Mouse (Mus musculus): ENCODE data around the gene Inca1. TPM values are rescaled to one million over a fixed set of nuclear protein-coding genes. Genes with fewer than 3 reads are reported as not detected.

Gene Inca1
- total RNA-seq, 4 experiments from 2014 or later = 3.8 to 6.5 (median 4.7) TPM

GRCm38 (mm10) chr11:70669582-70670345, 30.2 kb downstream of the Inca1 start:
- DNase-seq (ENCODE audit: low spot score in 2 of 2) = peak in 1 of 2 experiments; percentile 62

GRCm38 (mm10) chr11:70668771-70669505, 31.0 kb downstream of the Inca1 start, which contains the start of gene Spag7:
Gene Spag7 (minus strand): TSS chr11:70669416.
- peak; percentile 99 for DNase-seq (ENCODE audit: low spot score in 2 of 2)

GRCm38 (mm10) chr11:70668335-70668770, 31.6 kb downstream of the Inca1 start:
- DNase-seq (ENCODE audit: low spot score in 2 of 2) = no peak

GRCm38 (mm10) chr11:70667271-70668150, 32.4 kb downstream of the Inca1 start:
- DNase-seq (ENCODE audit: low spot score in 2 of 2) = no peak

GRCm38 (mm10) chr11:70666687-70667086, 33.3 kb downstream of the Inca1 start:
- no peak for DNase-seq (ENCODE audit: low spot score in 2 of 2)

GRCm38 (mm10) chr11:70664741-70665140, 35.2 kb downstream of the Inca1 start:
- DNase-seq (ENCODE audit: low spot score in 2 of 2) = no peak

- no peak for DNase-seq (ENCODE audit: low spot score in 2 of 2)
Measured at GRCm38 (mm10) chr11:70663957-70664356, 36.0 kb downstream of the Inca1 start.

GRCm38 (mm10) chr11:70663101-70663500, 36.9 kb downstream of the Inca1 start:
- DNase-seq (ENCODE audit: low spot score in 2 of 2) = no peak

- DNase-seq (ENCODE audit: low spot score in 2 of 2) = no peak
Measured at GRCm38 (mm10) chr11:70660571-70660970, 39.4 kb downstream of the Inca1 start.

GRCm38 (mm10) chr11:70658942-70659341, 41.0 kb downstream of the Inca1 start:
- no peak for DNase-seq (ENCODE audit: low spot score in 2 of 2)

- no peak for DNase-seq (ENCODE audit: low spot score in 2 of 2)
Measured at GRCm38 (mm10) chr11:70658521-70658920, 41.4 kb downstream of the Inca1 start.

- no peak for DNase-seq (ENCODE audit: low spot score in 2 of 2)
Measured at GRCm38 (mm10) chr11:70657991-70658390, 42.0 kb downstream of the Inca1 start.

GRCm38 (mm10) chr11:70657573-70657972, 42.4 kb downstream of the Inca1 start:
- no peak for DNase-seq (ENCODE audit: low spot score in 2 of 2)

- DNase-seq (ENCODE audit: low spot score in 2 of 2) = no peak
Measured at GRCm38 (mm10) chr11:70656964-70657363, 43.0 kb downstream of the Inca1 start, which contains the start of gene Eno3. Gene Eno3 (plus strand): TSS chr11:70657202.

GRCm38 (mm10) chr11:70656456-70656927, 43.5 kb downstream of the Inca1 start:
- no peak for DNase-seq (ENCODE audit: low spot score in 2 of 2)

- DNase-seq (ENCODE audit: low spot score in 2 of 2) = no peak
Measured at GRCm38 (mm10) chr11:70655571-70656455, 44.1 kb downstream of the Inca1 start.

- DNase-seq (ENCODE audit: low spot score in 2 of 2) = peak in 1 of 2 experiments; percentile 57
Measured at GRCm38 (mm10) chr11:70654923-70655570, 44.9 kb downstream of the Inca1 start.

- DNase-seq (ENCODE audit: low spot score in 2 of 2) = peak; percentile 33 to 65
Measured at GRCm38 (mm10) chr11:70654198-70654922, 45.6 kb downstream of the Inca1 start, which contains the start of gene Pfn1. Gene Pfn1 (minus strand): TSS chr11:70654644.
